Comparison of ENCODE assay signal across 23 mouse cellular contexts in genomic region chr5:121858427-121858826, GRCm38 (mm10).
"Had no signal": no experiment of that assay in that cellular context is flagged by ENCODE, and none has a peak within 500 bp of the region (broad histone marks: within the 10 kb centered on the region; RNA-seq: fewer than 3 reads in every experiment).

No protein-coding gene starts in this region.

- H3K27ac ChIP-seq: gastrocnemius, adult 2 months; heart, embryonic 10.5 days; heart, embryonic 13.5 days; heart, embryonic 15.5 days; hindbrain, embryonic 13.5 days; hindbrain, embryonic 15.5 days; hindbrain, postnatal 0 days; kidney, embryonic 15.5 days; kidney, postnatal 0 days; left cerebral cortex, adult 2 months; limb, embryonic 10.5 days; limb, embryonic 12.5 days had no signal

- H3K4me1 ChIP-seq: limb, embryonic 10.5 days; limb, embryonic 12.5 days had no signal

- H3K4me3 ChIP-seq: gastrocnemius, adult 2 months; heart, embryonic 10.5 days; heart, embryonic 13.5 days; heart, embryonic 15.5 days; hindbrain, embryonic 13.5 days; hindbrain, embryonic 15.5 days; kidney, embryonic 15.5 days; left cerebral cortex, adult 2 months; limb, embryonic 10.5 days; limb, embryonic 12.5 days had no signal

- DNase-seq: gastrocnemius, adult 2 months; gastrocnemius, postnatal 10 days; gastrocnemius, postnatal 25 days; heart, adult 18-20 months; heart, postnatal 14 days; heart, postnatal 36 days; kidney, adult 18-20 months; kidney, adult 9 months; kidney, postnatal 14 days; kidney, postnatal 36 days; liver had no signal

- ATAC-seq: forebrain, embryonic 16.5 days; hindbrain, postnatal 0 days had no signal

- H3K27me3 ChIP-seq: heart, embryonic 13.5 days; heart, embryonic 15.5 days; hindbrain, embryonic 13.5 days; hindbrain, embryonic 15.5 days; kidney, embryonic 15.5 days; limb, embryonic 12.5 days had no signal

- H3K9ac ChIP-seq: heart, embryonic 13.5 days; heart, embryonic 15.5 days; hindbrain, embryonic 13.5 days; hindbrain, embryonic 15.5 days; kidney, embryonic 15.5 days; limb, embryonic 12.5 days had no signal

- H3K9me3 ChIP-seq: heart, embryonic 15.5 days; hindbrain, embryonic 13.5 days; hindbrain, embryonic 15.5 days had no signal

- H3K4me2 ChIP-seq: heart, embryonic 13.5 days; heart, embryonic 15.5 days; hindbrain, embryonic 13.5 days; hindbrain, embryonic 15.5 days; kidney, embryonic 15.5 days; limb, embryonic 12.5 days had no signal
